Mouse (Mus musculus): ENCODE measurements around the gene Btbd17. TPM values are rescaled to one million over a fixed set of nuclear protein-coding genes. Genes with fewer than 3 reads are reported as not detected.

Gene Btbd17
- polyA plus RNA-seq, 1 experiment from 2014 or later, result 24.2 TPM

DNA sequence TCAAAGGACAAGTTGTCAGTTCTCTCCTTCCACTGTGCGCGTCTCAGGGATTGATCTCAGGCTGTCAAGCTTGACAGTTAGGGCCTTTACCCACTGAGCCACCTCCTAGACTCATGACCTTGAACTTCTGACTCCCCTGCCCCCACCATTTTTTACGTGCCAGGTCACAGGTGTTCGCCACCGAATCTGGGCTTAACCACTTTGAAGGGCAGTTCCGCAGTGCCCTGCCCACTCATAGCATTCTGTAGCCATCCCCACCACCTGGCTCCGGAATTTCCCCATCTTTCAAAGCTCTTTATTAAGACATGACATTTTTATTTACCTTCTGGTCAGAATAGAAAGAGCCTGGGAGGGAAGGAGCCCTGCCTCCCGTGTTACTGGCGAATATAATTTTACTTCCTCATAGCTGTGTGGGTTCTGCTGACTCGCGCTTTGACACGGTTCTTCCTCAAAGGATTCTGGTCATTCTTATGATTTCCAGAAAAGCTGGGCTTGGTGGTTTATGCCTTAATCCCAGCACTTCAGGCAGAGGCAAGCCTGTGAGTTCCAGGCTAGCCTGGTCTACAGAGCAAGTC lies 48.1 kb downstream of the Btbd17 start:
- 83% methylated on average over 12 of the region's 12 CpGs for WGBS

DNA sequence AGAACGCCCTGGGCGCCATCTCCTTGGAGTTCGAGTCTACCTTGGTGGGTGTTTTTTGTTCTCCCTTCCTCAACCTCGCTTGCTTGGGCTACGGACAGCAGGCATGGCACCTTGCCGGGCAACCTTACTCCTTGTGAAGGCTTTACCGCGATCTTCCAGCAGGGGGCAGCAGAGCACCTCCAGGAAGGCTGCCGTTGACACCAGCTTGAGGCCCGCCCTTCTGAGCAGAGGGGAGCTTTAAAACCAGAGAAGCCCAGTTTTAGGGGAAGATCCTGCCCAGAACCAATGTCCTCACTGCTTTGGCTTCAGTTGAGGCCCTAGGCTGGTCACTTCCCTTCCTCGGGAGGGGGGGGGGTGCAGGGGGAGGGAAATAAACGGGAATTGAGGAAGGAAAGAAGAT lies 50.6 kb downstream of the Btbd17 start:
- WGBS, result 0% methylated on average over 12 of the region's 12 CpGs
- H3K4me3 ChIP-seq (ENCODE audit: low read length), result peak overlapping the region; percentile 21; the same call in 1 of the 2 replicates
- peak; percentile 85 for ATAC-seq
- no peaks in the 10 kb centered on the region for H3K9me3 ChIP-seq (ENCODE audit: control insufficient read depth, low read length)
- H3K4me2 ChIP-seq (ENCODE audit: low read length), result peak overlapping the region; percentile 57
- no peaks in the 10 kb centered on the region for H3K27me3 ChIP-seq (replicated peaks; ENCODE audit: control insufficient read depth, insufficient read depth, low read length)
- H3K27ac ChIP-seq (ENCODE audit: low read depth, low read length), result no peak overlapping the region
- peaks cover 2% of the 10 kb centered on the region for H3K4me1 ChIP-seq (ENCODE audit: control insufficient read depth, insufficient read depth, low read depth, low read length)
- peak overlapping the region; percentile 48; the same call in 1 of the 2 replicates for H3K9ac ChIP-seq (ENCODE audit: low read depth, low read length)
- H3K36me3 ChIP-seq (ENCODE audit: control insufficient read depth, insufficient read depth, low read length), result no peaks in the 10 kb centered on the region

More for the DNA sequence above, 48.1 kb downstream of the Btbd17 start:
- H3K4me2 ChIP-seq (ENCODE audit: low read length), result no peak overlapping the region
- H3K9ac ChIP-seq (ENCODE audit: low read depth, low read length), result no peak overlapping the region
- H3K4me1 ChIP-seq (ENCODE audit: control insufficient read depth, insufficient read depth, low read depth, low read length), result peaks cover 2% of the 10 kb centered on the region
- H3K27ac ChIP-seq (ENCODE audit: low read depth, low read length), result no peak overlapping the region
- no peaks in the 10 kb centered on the region for H3K9me3 ChIP-seq (ENCODE audit: control insufficient read depth, low read length)
- H3K27me3 ChIP-seq (replicated peaks; ENCODE audit: control insufficient read depth, insufficient read depth, low read length), result no peaks in the 10 kb centered on the region
- ATAC-seq, result no peak
- no peak overlapping the region for H3K4me3 ChIP-seq (ENCODE audit: low read length)
- H3K36me3 ChIP-seq (ENCODE audit: control insufficient read depth, insufficient read depth, low read length), result no peaks in the 10 kb centered on the region

DNA sequence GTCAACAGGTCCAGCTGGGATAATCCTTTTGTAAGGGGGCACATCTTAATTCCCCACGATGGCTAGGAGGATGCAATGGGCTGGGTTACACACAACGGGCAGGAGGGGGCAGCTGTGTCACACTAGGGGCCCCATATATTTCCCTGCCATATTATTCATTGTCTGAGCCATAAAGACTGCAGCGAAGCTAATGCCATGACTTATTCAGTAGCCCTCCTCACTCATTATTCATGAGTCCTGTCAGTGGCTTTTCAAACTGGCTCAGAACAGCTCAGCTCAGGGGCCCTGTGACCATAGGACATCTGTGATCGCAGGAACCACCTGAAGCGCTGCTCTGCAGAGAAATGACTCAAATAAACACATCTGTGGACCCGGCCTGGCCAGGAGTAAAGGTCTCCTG lies 54.3 kb downstream of the Btbd17 start:
- Histone ChIP-seq H3K27ac (ENCODE audit: low read depth, low read length) (no peak overlapping the region), H3K4me3 (ENCODE audit: low read length) (no peak overlapping the region), H3K4me2 (ENCODE audit: low read length) (no peak overlapping the region), H3K27me3 (replicated peaks; ENCODE audit: control insufficient read depth, insufficient read depth, low read length) (no peaks in the 10 kb centered on the region), H3K4me1 (ENCODE audit: control insufficient read depth, insufficient read depth, low read depth, low read length) (peaks cover 2% of the 10 kb centered on the region), H3K9ac (ENCODE audit: low read depth, low read length) (no peak overlapping the region), H3K9me3 (ENCODE audit: control insufficient read depth, low read length) (no peaks in the 10 kb centered on the region), H3K36me3 (ENCODE audit: control insufficient read depth, insufficient read depth, low read length) (no peaks in the 10 kb centered on the region)
- ATAC-seq, result no peak
- WGBS, result 5% methylated on average over 6 of the region's 6 CpGs

Other genes with a start within 250 kb of the Btbd17 start
- gene Rpl38, start 127.4 kb downstream of the Btbd17 start, polyA plus RNA-seq (2015; fragmentation: Nextera tagmentation; extraction: Ambion mirVana), result 578 and 579 TPM in 2 replicates
- 31.6 and 40.7 TPM in 2 replicates for gene Ttyh2, start 120.5 kb downstream of the Btbd17 start, polyA plus RNA-seq (2015; fragmentation: Nextera tagmentation; extraction: Ambion mirVana)
- 2.5 and 3.0 TPM in 2 replicates for gene Dnaic2, start 68.5 kb downstream of the Btbd17 start, polyA plus RNA-seq (2015; fragmentation: Nextera tagmentation; extraction: Ambion mirVana)
- gene Kif19a, start 30.6 kb downstream of the Btbd17 start, polyA plus RNA-seq (2015; fragmentation: Nextera tagmentation; extraction: Ambion mirVana), result 0.55 and 0.69 TPM in 2 replicates
- gene Gpr142, start 3.0 kb upstream of the Btbd17 start, polyA plus RNA-seq (2015; fragmentation: Nextera tagmentation; extraction: Ambion mirVana), result not detected in 2 replicates
- gene Gprc5c, start 55.2 kb upstream of the Btbd17 start, polyA plus RNA-seq (2015; fragmentation: Nextera tagmentation; extraction: Ambion mirVana), result 9.7 and 12.9 TPM in 2 replicates
- gene Cd300a, start 94.1 kb upstream of the Btbd17 start, polyA plus RNA-seq (2015; fragmentation: Nextera tagmentation; extraction: Ambion mirVana), result 0.97 and 1.6 TPM in 2 replicates
- not detected in 2 replicates for gene Cd300lb, start 138.4 kb upstream of the Btbd17 start, polyA plus RNA-seq (2015; fragmentation: Nextera tagmentation; extraction: Ambion mirVana)
- gene Cd300c, start 173.2 kb upstream of the Btbd17 start, polyA plus RNA-seq (2015; fragmentation: Nextera tagmentation; extraction: Ambion mirVana), result not detected in 2 replicates
- 0.20 TPM in 1 of 2 replicates, not detected in the other for gene Cd300ld, start 194.0 kb upstream of the Btbd17 start, polyA plus RNA-seq (2015; fragmentation: Nextera tagmentation; extraction: Ambion mirVana)
- gene Cd300c2, start 205.9 kb upstream of the Btbd17 start, polyA plus RNA-seq (2015; fragmentation: Nextera tagmentation; extraction: Ambion mirVana), result 1.4 TPM in 2 replicates
- gene Cd300ld2, start 220.2 kb upstream of the Btbd17 start, polyA plus RNA-seq (2015; fragmentation: Nextera tagmentation; extraction: Ambion mirVana), result not detected in 2 replicates
- not detected in 2 replicates for gene Cd300ld4, start 231.1 kb upstream of the Btbd17 start, polyA plus RNA-seq (2015; fragmentation: Nextera tagmentation; extraction: Ambion mirVana)
- gene Cd300ld5, start 241.8 kb upstream of the Btbd17 start, polyA plus RNA-seq (2015; fragmentation: Nextera tagmentation; extraction: Ambion mirVana), result not detected in 2 replicates